Mouse (Mus musculus) cerebellum, adult 2 months (tissue): ENCODE measurements around the gene Lrrc40.

Source experiments
- CTCF ChIP-seq: fragments of 200-500 bp; IDR thresholded peaks from 2 replicates; pipeline ENCODE4 v1.5.1; 2011; ENCODE audit warnings: low read depth, mild to moderate bottlenecking, control low read depth, low read length, moderate library complexity, borderline replicate concordance; ENCODE audit not compliant: insufficient read depth
- POLR2A ChIP-seq: fragments of 200-500 bp; IDR thresholded peaks from 2 replicates; pipeline ENCODE4 v1.6.1; 2011; ENCODE audit warnings: low read length, control low read depth, borderline replicate concordance; ENCODE audit not compliant: insufficient read depth

- TF ChIP-seq CTCF: no peak
- TF ChIP-seq POLR2A: no peak
These were observed 43.1 kb upstream of the Lrrc40 start for GRCm38 (mm10) chr3:157993322-157993721.
